Mouse (Mus musculus) neural tube, embryonic 13.5 days (tissue): ENCODE measurements around the gene Klhl2. TPM values are rescaled to one million over a fixed set of nuclear protein-coding genes. Genes with fewer than 3 reads are reported as not detected.

Source experiments
- ATAC-seq: fragments of 200-750 bp; cut with Nextera tagmentation; 2 replicates; pipeline ENCODE4 v1.8.0; 2017; ENCODE audit warnings: low read depth, mild to moderate bottlenecking, moderate TSS enrichment, moderate library complexity
- H3K27ac ChIP-seq: fragments of 300-500 bp; sonication (generic); replicated peaks from 2 replicates; pipeline ENCODE4 v1.5.1; 2015; ENCODE audit warnings: moderate library complexity, mild to moderate bottlenecking, inconsistent platforms
- H3K27me3 ChIP-seq: fragments of 300-500 bp; sonication (generic); 2 replicates; pipeline ENCODE4 v1.6.1; 2015; ENCODE audit warnings: mild to moderate bottlenecking, inconsistent platforms
- H3K36me3 ChIP-seq: fragments of 300-500 bp; sonication (generic); 2 replicates; pipeline ENCODE4 v1.6.1; 2015; ENCODE audit warnings: mild to moderate bottlenecking, inconsistent platforms
- H3K4me1 ChIP-seq: fragments of 300-500 bp; sonication (generic); replicated peaks from 2 replicates; pipeline ENCODE4 v1.6.1; 2015; ENCODE audit warnings: inconsistent platforms
- H3K4me2 ChIP-seq: fragments of 300-500 bp; sonication (generic); 2 replicates; pipeline ENCODE4 v1.6.1; 2015; ENCODE audit warnings: inconsistent platforms, mild to moderate bottlenecking, moderate library complexity
- H3K4me3 ChIP-seq: fragments of 300-500 bp; sonication (generic); 2 replicates; pipeline ENCODE4 v1.5.1; 2015; ENCODE audit warnings: mild to moderate bottlenecking, inconsistent platforms
- H3K9ac ChIP-seq: fragments of 300-500 bp; sonication (generic); 2 replicates; pipeline ENCODE4 v1.6.1; 2015; ENCODE audit warnings: moderate library complexity, mild to moderate bottlenecking, inconsistent platforms
- H3K9me3 ChIP-seq: fragments of 300-500 bp; sonication (generic); 2 replicates; pipeline ENCODE4 v1.6.1; 2016; ENCODE audit warnings: inconsistent platforms
- WGBS: fragments of 180-500 bp; shearing (Covaris S2); methylation state at CpG from one replicate; pipeline ENCODE4 v1.1.7; 2015; 5-methylcytosine and 5-hydroxymethylcytosine counted together
- polyA plus RNA-seq: library from polyadenylated mRNA; unstranded; fragments of >200 nt; fragmentation: Nextera tagmentation; extraction: Ambion mirVana; gene quantifications from 2 replicates; pipeline ENCODE4 v1.2.1, GENCODE M21; 2015

Klhl2 gene
- 32.3 and 32.8 TPM in 2 replicates for polyA plus RNA-seq

DNA sequence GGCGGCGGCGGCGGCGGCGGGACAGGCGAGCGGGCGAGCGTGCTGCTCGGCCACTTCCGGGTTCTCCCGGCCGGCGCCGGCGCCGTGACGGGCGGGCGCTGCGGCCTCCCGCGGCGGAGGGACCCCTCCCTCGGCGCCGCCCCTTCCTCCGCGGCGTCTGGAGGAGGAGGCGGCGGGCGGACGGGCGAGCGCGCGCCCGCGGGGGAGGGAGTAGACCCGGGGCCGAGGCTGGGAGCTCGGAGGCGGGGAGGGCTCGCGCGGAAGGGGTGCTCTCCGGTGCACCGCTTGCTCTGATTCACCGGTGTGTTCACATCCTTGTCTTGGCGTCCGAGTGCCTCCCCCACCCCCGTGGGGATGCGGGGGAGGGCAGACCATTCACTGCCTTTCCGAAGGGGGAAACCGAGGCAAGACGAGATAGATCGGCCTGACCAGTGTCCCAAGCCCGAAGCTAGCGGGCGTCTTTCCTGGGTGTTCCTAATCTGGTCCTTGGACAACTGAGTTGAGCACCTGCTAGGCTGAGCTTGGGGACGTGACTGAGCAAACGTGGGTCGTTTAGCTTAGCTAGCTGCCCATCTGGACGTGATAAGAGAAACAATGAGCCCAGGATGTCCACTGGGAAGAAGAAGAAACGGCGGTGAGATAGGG lies at the start of gene Klhl2:
TSS of gene Klhl2 (minus strand) at position 121 of the 645 bp plus-strand sequence.
- H3K27ac ChIP-seq = peak within 1 kb of the TSS; percentile 94
- no peaks in the 10 kb centered on the region for H3K27me3 ChIP-seq
- H3K9me3 ChIP-seq = no peaks in the 10 kb centered on the region
- no peaks in the 10 kb centered on the region for H3K36me3 ChIP-seq
- peaks cover 39% of the 10 kb centered on the region for H3K4me1 ChIP-seq
- H3K9ac ChIP-seq = peak within 1 kb of the TSS; percentile 93
- ATAC-seq = peak; percentile 87
- H3K4me2 ChIP-seq = peak within 1 kb of the TSS; percentile 72
- peak within 1 kb of the TSS; percentile 84 for H3K4me3 ChIP-seq
- WGBS = under 1% methylated on average over 56 of the region's 68 CpGs

DNA sequence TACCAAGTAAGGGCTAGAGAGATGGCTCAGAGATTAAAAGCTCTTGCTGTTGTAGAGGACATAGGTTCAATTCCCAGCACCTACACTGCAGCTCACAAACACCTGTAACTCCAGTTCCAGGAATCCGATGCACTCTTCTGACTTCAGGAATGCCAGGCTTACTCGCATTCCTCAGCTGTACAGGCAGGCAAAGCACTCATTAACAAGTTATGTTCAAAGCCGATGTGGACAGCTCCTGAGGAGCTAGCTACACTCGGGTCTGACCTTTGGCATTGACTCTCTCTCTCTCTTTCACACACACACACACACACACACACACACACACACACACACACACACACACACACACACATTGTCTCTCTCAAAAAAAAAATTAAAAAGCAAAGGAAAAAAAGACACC lies 48.9 kb upstream of the Klhl2 start:
- Histone ChIP-seq H3K27me3 (no peaks in the 10 kb centered on the region), H3K36me3 (no peaks in the 10 kb centered on the region), H3K9me3 (no peaks in the 10 kb centered on the region), H3K4me1 (no peaks in the 10 kb centered on the region), H3K27ac (no peak overlapping the region), H3K4me3 (no peak overlapping the region), H3K9ac (no peak overlapping the region), H3K4me2 (no peak overlapping the region)
- 54% methylated on average over 4 of the region's 4 CpGs for WGBS
- ATAC-seq = no peak

DNA sequence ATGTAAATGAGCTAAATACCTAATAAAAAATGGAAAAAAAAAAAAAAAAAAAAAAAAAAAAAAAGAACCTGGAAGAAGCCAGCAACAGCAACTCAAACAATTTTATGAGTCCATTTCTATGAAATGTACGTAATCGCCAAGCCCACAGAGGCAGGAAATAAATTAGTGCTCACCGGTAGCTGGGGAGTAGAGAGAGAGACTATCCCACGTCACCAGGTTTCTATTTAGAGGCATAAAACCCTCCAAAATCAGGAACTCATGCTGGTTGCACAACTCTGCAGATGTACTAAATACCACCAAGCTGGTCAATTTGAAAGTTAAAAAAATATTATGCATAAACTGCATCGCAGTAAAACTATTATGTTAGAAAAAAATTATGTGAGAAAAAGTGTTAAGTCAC lies 46.9 kb upstream of the Klhl2 start:
- Histone ChIP-seq H3K36me3 (no peaks in the 10 kb centered on the region), H3K9me3 (no peaks in the 10 kb centered on the region), H3K4me3 (no peak overlapping the region), H3K27me3 (no peaks in the 10 kb centered on the region), H3K9ac (no peak overlapping the region), H3K4me1 (no peaks in the 10 kb centered on the region), H3K27ac (no peak overlapping the region), H3K4me2 (no peak overlapping the region)
- WGBS = 89% methylated on average over 5 of the region's 5 CpGs
- no peak for ATAC-seq

DNA sequence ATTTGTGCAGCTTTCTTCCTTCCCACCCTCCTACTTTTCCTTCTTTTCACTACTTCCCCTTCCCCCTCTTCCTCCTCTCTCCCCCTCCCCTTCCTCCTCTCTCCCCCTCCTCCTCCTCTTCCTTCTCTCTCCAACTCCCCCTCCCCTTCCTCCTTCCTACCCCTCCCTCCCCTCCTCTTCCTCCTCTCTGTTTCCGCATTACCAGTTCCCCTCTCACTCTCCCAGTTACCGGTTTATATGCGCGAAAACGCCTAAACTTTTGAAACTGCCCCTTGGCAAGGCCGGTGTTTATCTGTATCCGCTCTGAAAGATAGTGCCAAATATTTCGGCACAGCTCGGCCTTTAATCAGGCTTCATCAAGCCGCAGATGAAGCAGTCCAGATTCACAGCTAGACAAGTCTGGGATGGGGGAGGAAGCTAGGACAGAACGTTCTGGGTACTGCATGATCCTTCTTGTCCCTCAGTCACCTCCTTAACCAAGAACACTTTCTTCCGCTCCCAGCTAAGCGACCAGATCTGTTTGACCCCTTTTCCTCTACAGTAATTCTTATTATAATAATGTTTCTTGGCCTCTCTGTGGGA lies 30.9 kb upstream of the Klhl2 start:
- 46% methylated on average over 13 of the region's 13 CpGs for WGBS
- Histone ChIP-seq H3K27ac (no peak overlapping the region), H3K27me3 (no peaks in the 10 kb centered on the region), H3K4me2 (no peak overlapping the region), H3K9ac (no peak overlapping the region), H3K36me3 (no peaks in the 10 kb centered on the region), H3K4me3 (no peak overlapping the region), H3K9me3 (no peaks in the 10 kb centered on the region), H3K4me1 (no peaks in the 10 kb centered on the region)
- ATAC-seq = no peak

DNA sequence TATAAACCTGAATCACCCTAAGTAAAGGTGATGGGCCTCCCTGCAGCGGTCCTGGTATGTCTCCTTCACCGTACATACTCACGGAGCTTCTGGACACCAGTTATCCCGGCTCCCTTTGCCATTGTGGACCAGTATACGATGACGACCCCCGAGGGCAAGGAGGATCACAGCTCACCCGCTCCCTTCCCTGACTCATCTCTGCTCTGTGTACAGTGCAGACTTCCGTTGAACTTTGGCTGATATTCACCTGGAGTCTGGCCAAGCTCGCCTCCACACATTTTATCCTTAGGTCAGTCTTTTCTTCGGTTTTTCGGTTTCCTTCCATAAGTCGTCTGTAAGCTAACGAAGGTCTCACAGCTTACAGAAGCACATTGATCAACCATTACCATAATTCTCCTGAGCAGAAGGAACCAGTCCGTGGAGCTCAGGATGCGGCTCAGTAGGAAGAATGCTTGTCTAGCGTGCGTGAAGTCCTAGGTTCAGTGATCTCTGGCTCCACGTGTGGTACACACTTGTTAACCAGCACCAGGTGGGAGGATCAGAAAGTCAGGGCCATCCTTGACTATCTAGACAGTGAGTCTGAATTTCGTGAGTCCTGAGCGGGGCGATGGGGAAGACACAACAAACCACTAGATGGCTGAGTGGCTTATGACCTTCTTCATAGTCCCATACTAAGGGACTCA lies 28.0 kb upstream of the Klhl2 start:
- ATAC-seq = no peak
- no peak overlapping the region for H3K9ac ChIP-seq
- no peak overlapping the region for H3K4me2 ChIP-seq
- no peaks in the 10 kb centered on the region for H3K27me3 ChIP-seq
- no peaks in the 10 kb centered on the region for H3K9me3 ChIP-seq
- no peak overlapping the region for H3K4me3 ChIP-seq
- H3K4me1 ChIP-seq = no peaks in the 10 kb centered on the region
- 91% methylated on average over 22 of the region's 22 CpGs for WGBS
- no peak overlapping the region for H3K27ac ChIP-seq
- H3K36me3 ChIP-seq = no peaks in the 10 kb centered on the region

DNA sequence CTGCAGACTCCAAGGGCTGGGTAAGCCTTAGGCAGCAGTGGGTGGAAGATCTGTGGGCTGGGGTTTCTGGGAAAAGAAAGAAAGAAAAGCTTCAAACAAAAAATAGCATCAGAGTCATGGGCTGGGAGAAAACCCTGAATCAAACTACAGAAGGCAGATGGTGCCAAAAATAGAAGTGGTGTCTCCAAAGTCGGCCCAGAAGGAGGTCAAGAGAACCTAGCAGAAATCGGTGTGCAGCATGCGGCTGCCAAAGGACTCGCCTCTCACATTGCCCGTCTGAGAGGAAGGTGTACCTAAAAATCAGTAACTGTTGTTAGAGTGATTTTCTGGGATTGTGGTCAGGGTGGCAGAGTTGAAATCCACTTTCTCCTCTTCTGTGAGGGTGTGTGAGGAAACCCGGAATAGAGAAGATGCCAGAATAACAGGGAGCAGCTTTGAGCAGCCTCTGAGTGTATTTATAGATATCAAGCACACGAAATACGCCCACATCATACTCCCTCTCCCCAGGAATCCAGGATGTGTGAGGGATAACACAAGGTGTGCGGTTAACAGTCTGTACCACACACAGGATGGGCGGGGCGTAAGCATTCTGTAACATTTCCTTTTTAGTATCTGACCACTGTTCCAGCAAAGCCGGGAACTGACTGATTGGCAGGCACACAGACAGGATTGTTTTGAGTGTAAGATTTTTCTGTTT lies 21.8 kb upstream of the Klhl2 start:
- Histone ChIP-seq H3K4me1 (no peaks in the 10 kb centered on the region), H3K36me3 (no peaks in the 10 kb centered on the region), H3K27me3 (no peaks in the 10 kb centered on the region), H3K9ac (no peak overlapping the region), H3K9me3 (no peaks in the 10 kb centered on the region), H3K27ac (no peak overlapping the region), H3K4me2 (no peak overlapping the region), H3K4me3 (no peak overlapping the region)
- WGBS = 89% methylated on average over 12 of the region's 12 CpGs
- no peak for ATAC-seq

DNA sequence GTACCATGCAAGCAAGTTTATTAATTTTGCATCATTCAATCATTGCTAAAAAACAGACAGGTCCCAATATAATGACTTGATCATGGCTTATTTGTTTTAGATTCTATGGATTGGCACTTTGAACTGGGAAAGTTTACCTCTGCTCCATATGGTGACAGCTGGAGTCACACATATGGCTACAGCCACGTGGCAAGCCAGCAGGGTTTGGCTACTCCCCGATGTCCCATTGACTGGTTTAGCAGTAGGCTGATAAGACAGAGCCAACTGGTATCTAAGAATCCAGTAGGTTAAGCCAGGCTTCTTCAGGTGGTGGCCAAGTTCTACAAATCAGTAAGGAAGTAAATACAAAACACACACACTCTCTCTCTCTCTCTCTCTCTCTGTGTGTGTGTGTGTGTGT lies 20.4 kb upstream of the Klhl2 start:
- Histone ChIP-seq H3K36me3 (no peaks in the 10 kb centered on the region), H3K9ac (no peak overlapping the region), H3K4me2 (no peak overlapping the region), H3K4me1 (no peaks in the 10 kb centered on the region), H3K27ac (no peak overlapping the region), H3K4me3 (no peak overlapping the region), H3K9me3 (no peaks in the 10 kb centered on the region), H3K27me3 (no peaks in the 10 kb centered on the region)
- no peak for ATAC-seq
- 57% methylated on average over 2 of the region's 2 CpGs for WGBS

DNA sequence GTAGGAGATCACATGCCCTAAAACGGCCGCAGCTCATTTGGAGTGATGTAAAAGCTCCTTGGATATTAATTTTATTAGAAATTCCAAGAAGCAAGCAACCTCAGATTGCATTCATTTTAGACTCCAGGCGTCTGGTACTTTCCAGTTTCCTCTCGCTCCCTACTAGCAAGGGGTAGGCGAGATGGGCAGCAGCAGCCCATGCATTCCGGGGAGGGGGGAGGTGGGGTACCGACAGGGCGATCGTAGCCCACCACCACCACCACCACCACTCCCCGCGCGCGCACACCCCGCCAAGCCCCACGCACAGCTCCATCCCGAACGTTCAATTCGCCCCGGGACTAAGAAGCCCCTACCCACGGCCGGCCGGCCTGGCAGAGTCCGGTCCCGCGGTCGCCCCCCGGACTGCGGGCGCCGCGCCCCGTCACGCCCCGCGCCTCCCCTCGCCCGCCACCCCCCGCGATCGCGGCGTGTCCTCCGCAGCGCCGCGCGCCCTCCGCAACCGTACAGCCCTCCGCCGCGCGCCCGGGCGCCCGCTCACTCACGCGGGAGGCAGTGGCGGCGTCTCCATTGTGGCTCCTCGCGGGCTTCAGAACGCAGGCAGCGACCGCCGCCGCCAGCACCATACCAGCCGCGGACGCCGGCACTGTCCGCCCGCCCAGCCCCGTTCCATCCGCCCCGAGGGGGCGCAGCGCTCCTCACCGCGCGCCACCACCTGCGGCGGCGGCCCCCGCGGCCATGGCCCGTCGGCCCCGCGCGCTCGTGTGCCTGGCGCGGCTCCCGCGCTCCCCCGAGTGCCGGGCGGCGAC lies 523 bp downstream of the Klhl2 start:
- under 1% methylated on average over 65 of the region's 100 CpGs for WGBS

DNA sequence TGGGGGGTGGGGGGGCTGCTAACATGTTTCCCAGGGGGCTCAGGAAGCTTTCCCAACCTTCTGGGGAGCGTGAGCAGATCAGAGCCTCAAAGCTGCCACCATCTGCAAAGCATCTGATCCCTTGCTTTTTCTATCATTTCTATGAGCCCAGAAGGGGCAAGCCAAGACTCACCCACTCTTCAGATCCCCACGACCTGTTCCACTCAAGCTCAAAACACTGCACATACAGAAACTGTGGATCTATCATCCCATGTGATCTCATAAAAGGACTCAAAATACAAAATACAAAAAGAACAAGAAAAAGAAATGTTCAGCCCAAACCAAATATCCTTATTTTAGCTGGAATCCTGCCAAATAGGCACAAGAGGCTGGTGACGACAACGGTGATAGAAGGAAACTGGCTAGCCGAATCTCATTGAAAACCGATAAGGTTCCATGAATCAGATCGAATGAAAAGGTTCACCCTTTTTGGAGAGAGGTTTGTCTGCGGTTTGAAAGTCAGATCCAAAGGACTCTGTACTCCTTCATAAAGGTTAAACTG lies 1.5 kb downstream of the Klhl2 start:
- Histone ChIP-seq H3K9ac (peak overlapping the region; percentile 93), H3K9me3 (no peaks in the 10 kb centered on the region), H3K27ac (peak overlapping the region; percentile 94; the same call in 1 of the 2 replicates), H3K27me3 (no peaks in the 10 kb centered on the region), H3K36me3 (no peaks in the 10 kb centered on the region), H3K4me3 (peak overlapping the region; percentile 84), H3K4me1 (peaks cover 50% of the 10 kb centered on the region), H3K4me2 (peak overlapping the region; percentile 72)
- 5% methylated on average over 8 of the region's 8 CpGs for WGBS
- no peak for ATAC-seq

More for the DNA sequence above, 523 bp downstream of the Klhl2 start:
- Histone ChIP-seq H3K4me2 (peak overlapping the region; percentile 72), H3K9me3 (no peaks in the 10 kb centered on the region), H3K27ac (peak overlapping the region; percentile 94), H3K4me3 (peak overlapping the region; percentile 84), H3K27me3 (no peaks in the 10 kb centered on the region), H3K9ac (peak overlapping the region; percentile 93), H3K36me3 (no peaks in the 10 kb centered on the region), H3K4me1 (peaks cover 41% of the 10 kb centered on the region)
- ATAC-seq = peak; percentile 83

DNA sequence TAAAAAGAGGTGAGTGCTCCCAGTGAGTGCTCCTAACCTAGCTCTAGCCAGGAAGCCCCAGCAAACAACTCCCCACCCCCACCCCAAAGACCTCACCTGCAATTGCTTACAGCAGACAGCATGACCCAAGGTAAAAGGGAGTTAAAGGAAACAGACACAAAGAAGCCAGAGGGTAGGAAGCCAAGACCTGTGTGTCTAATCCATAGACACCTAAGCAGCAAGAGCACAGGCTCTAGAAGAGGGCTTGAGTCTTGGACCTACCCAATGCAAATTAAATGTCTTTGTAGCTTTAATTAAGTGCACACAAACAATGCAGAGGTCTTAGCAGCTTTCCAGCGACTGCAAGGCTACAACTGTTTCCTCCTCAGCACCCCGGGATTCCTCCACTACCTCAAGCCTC lies 2.2 kb downstream of the Klhl2 start:
- no peaks in the 10 kb centered on the region for H3K9me3 ChIP-seq
- peak overlapping the region; percentile 93 for H3K9ac ChIP-seq
- ATAC-seq = no peak
- 9% methylated on average over 2 of the region's 2 CpGs for WGBS
- H3K27ac ChIP-seq = no peak overlapping the region
- no peaks in the 10 kb centered on the region for H3K27me3 ChIP-seq
- peak overlapping the region; percentile 72 for H3K4me2 ChIP-seq
- no peaks in the 10 kb centered on the region for H3K36me3 ChIP-seq
- peaks cover 55% of the 10 kb centered on the region for H3K4me1 ChIP-seq
- H3K4me3 ChIP-seq = peak overlapping the region; percentile 84

DNA sequence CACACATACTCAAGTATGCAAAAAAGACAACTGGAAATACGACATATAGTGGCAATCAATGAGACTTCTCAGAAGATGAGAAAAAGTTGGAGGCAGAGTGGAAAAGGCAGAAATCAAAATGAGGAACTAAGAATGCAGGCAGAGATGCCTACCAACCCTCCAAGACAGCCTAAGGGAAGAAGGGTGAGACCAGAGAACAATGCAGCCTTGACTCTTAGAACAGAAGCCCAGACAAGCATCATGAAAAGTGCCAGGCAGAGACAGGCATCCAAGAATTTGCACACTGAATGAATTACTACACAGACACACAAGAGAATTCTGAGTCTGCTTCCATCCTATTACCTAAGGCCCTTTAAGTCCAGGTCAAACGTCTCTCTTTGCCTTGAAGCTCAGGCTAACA lies 2.6 kb downstream of the Klhl2 start:
- WGBS = 51% methylated on average over 2 of the region's 2 CpGs
- no peaks in the 10 kb centered on the region for H3K9me3 ChIP-seq
- no peaks in the 10 kb centered on the region for H3K27me3 ChIP-seq
- peaks cover 55% of the 10 kb centered on the region for H3K4me1 ChIP-seq
- H3K9ac ChIP-seq = 0 out of 2 replicates have a peak overlapping the region, but pooled peaks have one; percentile 93
- no peak overlapping the region for H3K27ac ChIP-seq
- H3K36me3 ChIP-seq = no peaks in the 10 kb centered on the region
- ATAC-seq = no peak
- H3K4me2 ChIP-seq = peak overlapping the region; percentile 72
- peak overlapping the region; percentile 84; the same call in 1 of the 2 replicates for H3K4me3 ChIP-seq
